Mouse (Mus musculus) WW6 (cell line): ENCODE data around the gene Vps50.
"Not testable (repeated sequence)": the region's sequence is repeated elsewhere in the genome, so short reads cannot be mapped to it uniquely, and the experiment has no call there.

Experiments
- DNase-seq: peaks from one replicate; pipeline ENCODE4 v3.0.0-alpha.2; 2013; ENCODE audit warnings: low read depth, low spot score

Gene Vps50

GRCm38 (mm10) chr6:3536048-3536447 is 37.9 kb downstream of the Vps50 start:
- DNase-seq, result no peak

GRCm38 (mm10) chr6:3539470-3539869 is 41.3 kb downstream of the Vps50 start:
- no peak for DNase-seq

GRCm38 (mm10) chr6:3543862-3544261 is 45.7 kb downstream of the Vps50 start:
- no peak for DNase-seq

- no peak for DNase-seq
Observed at GRCm38 (mm10) chr6:3544970-3545369, 46.8 kb downstream of the Vps50 start.

- DNase-seq, result no peak
Observed at GRCm38 (mm10) chr6:3548959-3549358, 50.8 kb downstream of the Vps50 start.

- DNase-seq, result no peak
Observed at GRCm38 (mm10) chr6:3549992-3550391, 51.8 kb downstream of the Vps50 start.

- DNase-seq, result not testable (repeated sequence)
Observed at GRCm38 (mm10) chr6:3552681-3553080, 54.5 kb downstream of the Vps50 start.

- DNase-seq, result no peak
Observed at GRCm38 (mm10) chr6:3557177-3557576, 59.0 kb downstream of the Vps50 start.

- DNase-seq, result no peak
Observed at GRCm38 (mm10) chr6:3560009-3560408, 61.8 kb downstream of the Vps50 start.

- DNase-seq, result no peak
Observed at GRCm38 (mm10) chr6:3562301-3562700, 64.1 kb downstream of the Vps50 start.

GRCm38 (mm10) chr6:3564118-3564517 is 65.9 kb downstream of the Vps50 start:
- not testable (repeated sequence) for DNase-seq

GRCm38 (mm10) chr6:3565005-3565404 is 66.8 kb downstream of the Vps50 start:
- DNase-seq, result no peak

GRCm38 (mm10) chr6:3565667-3566066 is 67.5 kb downstream of the Vps50 start:
- no peak for DNase-seq

- no peak for DNase-seq
Observed at GRCm38 (mm10) chr6:3567071-3567610, 69.0 kb downstream of the Vps50 start.

- no peak for DNase-seq
Observed at GRCm38 (mm10) chr6:3572221-3572815, 74.1 kb downstream of the Vps50 start.

- DNase-seq, result no peak
Observed at GRCm38 (mm10) chr6:3573787-3574186, 75.6 kb downstream of the Vps50 start.

GRCm38 (mm10) chr6:3585402-3585801 is 87.2 kb downstream of the Vps50 start:
- DNase-seq, result no peak

- DNase-seq, result no peak
Observed at GRCm38 (mm10) chr6:3590289-3590904, 92.2 kb downstream of the Vps50 start.

GRCm38 (mm10) chr6:3594246-3594645 is 96.1 kb downstream of the Vps50 start:
- DNase-seq, result no peak

GRCm38 (mm10) chr6:3612827-3613226 is 114.6 kb downstream of the Vps50 start:
- DNase-seq, result no peak

GRCm38 (mm10) chr6:3620428-3621387 is 122.5 kb downstream of the Vps50 start:
- not testable (repeated sequence) for DNase-seq
